Mouse (Mus musculus) lung, embryonic 14.5 days (tissue): ENCODE measurements around the gene Sipa1l3. TPM values are rescaled to one million over a fixed set of nuclear protein-coding genes. Genes with fewer than 3 reads are reported as not detected.

Experiments
- ATAC-seq: fragments of 200-750 bp; cut with Nextera tagmentation; 2 replicates; pipeline ENCODE4 v1.8.0; 2017; ENCODE audit warnings: mild to moderate bottlenecking, moderate TSS enrichment, moderate library complexity; ENCODE audit not compliant: insufficient read depth
- DNase-seq: peaks from one replicate; pipeline ENCODE4 v3.0.0-alpha.2; 2015
- H3K27ac ChIP-seq: fragments of 300-500 bp; sonication (generic); 2 replicates; pipeline ENCODE4 v1.5.1; 2014; ENCODE audit warnings: low read depth, mild to moderate bottlenecking, moderate library complexity
- H3K27me3 ChIP-seq: fragments of 300-500 bp; sonication (generic); 2 replicates; pipeline ENCODE4 v1.6.1; 2014; ENCODE audit warnings: low read length, control low read depth; ENCODE audit not compliant: insufficient read depth
- H3K36me3 ChIP-seq: fragments of 300-500 bp; sonication (generic); 2 replicates; pipeline ENCODE4 v1.6.1; 2014; ENCODE audit warnings: control low read depth; ENCODE audit not compliant: insufficient read depth
- H3K4me1 ChIP-seq: fragments of 300-500 bp; sonication (generic); 2 replicates; pipeline ENCODE4 v1.6.1; 2014; ENCODE audit warnings: antibody characterized with exemption, control low read depth; ENCODE audit not compliant: insufficient read depth
- H3K4me2 ChIP-seq: fragments of 300-500 bp; sonication (generic); 2 replicates; pipeline ENCODE4 v1.6.1; 2014; ENCODE audit warnings: mild to moderate bottlenecking
- H3K4me3 ChIP-seq: fragments of 300-500 bp; sonication (generic); 2 replicates; pipeline ENCODE4 v1.5.1; 2014; ENCODE audit warnings: low read depth, low read length
- H3K9ac ChIP-seq: fragments of 300-500 bp; sonication (generic); 2 replicates; pipeline ENCODE4 v1.6.1; 2014
- H3K9me3 ChIP-seq: fragments of 300-500 bp; sonication (generic); 2 replicates; pipeline ENCODE4 v1.6.1; 2016; ENCODE audit warnings: low read depth, low read length, control low read depth
- CTCF ChIP-seq: IDR thresholded peaks from 2 replicates; pipeline ENCODE4 v1.5.1; 2016; ENCODE audit warnings: antibody characterized with exemption, low read depth
- WGBS: fragments of 180-500 bp; shearing (Covaris S2); extraction: QIAGEN DNeasy Blood & Tissue Kit; methylation state at CpG from one replicate; pipeline ENCODE4 v1.1.7; 2014; 5-methylcytosine and 5-hydroxymethylcytosine counted together
- polyA plus RNA-seq: library from polyadenylated mRNA; unstranded; fragments of >200 nt; fragmentation: Nextera tagmentation; extraction: Ambion mirVana; gene quantifications from 2 replicates; pipeline ENCODE4 v1.2.1, GENCODE M21; 2014

Gene Sipa1l3
- polyA plus RNA-seq, 1 experiment from 2014 or later: 20.2 TPM

- WGBS: 61% methylated on average over 5 of the region's 5 CpGs
- H3K4me3 ChIP-seq: no peak overlapping the region
- H3K4me1 ChIP-seq: 0 out of 2 replicates have a peak, but pooled peaks cover 7% of the 10 kb centered on the region
- no peaks in the 10 kb centered on the region for H3K27me3 ChIP-seq
- no peak overlapping the region for H3K27ac ChIP-seq
- H3K4me2 ChIP-seq: no peak overlapping the region
- no peaks in the 10 kb centered on the region for H3K9me3 ChIP-seq
- no peak overlapping the region for H3K9ac ChIP-seq
- ATAC-seq (no peak), DNase-seq (no peak)
- H3K36me3 ChIP-seq: 0 out of 2 replicates have a peak, but pooled peaks cover 1% of the 10 kb centered on the region
- TF ChIP-seq CTCF: peak; percentile 40
Observed at GRCm38 (mm10) chr7:29521365-29521764, 2.9 kb upstream of the Sipa1l3 start.

- no peak for DNase-seq
- Histone ChIP-seq H3K27ac (no peak overlapping the region), H3K36me3 (0 out of 2 replicates have a peak, but pooled peaks cover 3% of the 10 kb centered on the region), H3K9ac (no peak overlapping the region), H3K4me1 (0 out of 2 replicates have a peak, but pooled peaks cover 7% of the 10 kb centered on the region), H3K27me3 (no peaks in the 10 kb centered on the region), H3K9me3 (no peaks in the 10 kb centered on the region), H3K4me2 (no peak overlapping the region), H3K4me3 (no peak overlapping the region)
- TF ChIP-seq CTCF: no peak
- WGBS: 43% methylated on average over 2 of the region's 2 CpGs
- ATAC-seq: no peak
Observed at GRCm38 (mm10) chr7:29520794-29521193, 2.4 kb upstream of the Sipa1l3 start.

GRCm38 (mm10) chr7:29519211-29519550, 740 bp upstream of the Sipa1l3 start:
- Histone ChIP-seq H3K4me1 (peaks cover 20% of the 10 kb centered on the region), H3K4me2 (peak overlapping the region; percentile 80)

GRCm38 (mm10) chr7:29518054-29518420, 404 bp downstream of the Sipa1l3 start:
- Histone ChIP-seq H3K4me2 (peak overlapping the region; percentile 80), H3K36me3 (0 out of 2 replicates have a peak, but pooled peaks cover 3% of the 10 kb centered on the region), H3K27me3 (no peaks in the 10 kb centered on the region), H3K9me3 (no peaks in the 10 kb centered on the region), H3K27ac (no peak overlapping the region), H3K9ac (peak overlapping the region; percentile 83), H3K4me3 (peak overlapping the region; percentile 87), H3K4me1 (peaks cover 27% of the 10 kb centered on the region)
- ATAC-seq (no peak; the same call in 1 of the 2 replicates), DNase-seq (peak; percentile 36)
- WGBS: 0% methylated on average over 28 of the region's 28 CpGs
- no peak; the same call in 1 of the 2 replicates for TF ChIP-seq CTCF

More at GRCm38 (mm10) chr7:29519211-29519550, 740 bp upstream of the Sipa1l3 start:
- under 1% methylated on average over 19 of the region's 19 CpGs for WGBS
- Histone ChIP-seq H3K4me3 (peak overlapping the region; percentile 87), H3K27ac (peak overlapping the region; percentile 90; the same call in 1 of the 2 replicates), H3K36me3 (0 out of 2 replicates have a peak, but pooled peaks cover 3% of the 10 kb centered on the region), H3K27me3 (no peaks in the 10 kb centered on the region), H3K9ac (peak overlapping the region; percentile 83), H3K9me3 (no peaks in the 10 kb centered on the region)
- ATAC-seq (peak; percentile 16; the same call in 1 of the 2 replicates), DNase-seq (no peak)
- TF ChIP-seq CTCF: no peak

GRCm38 (mm10) chr7:29517178-29517577, 1.3 kb downstream of the Sipa1l3 start:
- no peak for TF ChIP-seq CTCF

GRCm38 (mm10) chr7:29515652-29516051, 2.8 kb downstream of the Sipa1l3 start:
- Histone ChIP-seq H3K9ac (no peak overlapping the region), H3K36me3 (0 out of 2 replicates have a peak, but pooled peaks cover 3% of the 10 kb centered on the region), H3K4me2 (no peak overlapping the region), H3K27ac (no peak overlapping the region), H3K9me3 (no peaks in the 10 kb centered on the region), H3K4me1 (peaks cover 40% of the 10 kb centered on the region), H3K4me3 (no peak overlapping the region), H3K27me3 (no peaks in the 10 kb centered on the region)
- no peak for TF ChIP-seq CTCF
- 76% methylated on average over 3 of the region's 3 CpGs for WGBS
- ATAC-seq: no peak
- no peak for DNase-seq

More at GRCm38 (mm10) chr7:29517178-29517577, 1.3 kb downstream of the Sipa1l3 start:
- H3K4me2 ChIP-seq: peak overlapping the region; percentile 80
- H3K36me3 ChIP-seq: 0 out of 2 replicates have a peak, but pooled peaks cover 3% of the 10 kb centered on the region
- peak overlapping the region; percentile 87 for H3K4me3 ChIP-seq
- no peak overlapping the region for H3K27ac ChIP-seq
- no peaks in the 10 kb centered on the region for H3K27me3 ChIP-seq
- H3K9ac ChIP-seq: peak overlapping the region; percentile 83; the same call in 1 of the 2 replicates
- H3K4me1 ChIP-seq: peaks cover 32% of the 10 kb centered on the region
- no peak for ATAC-seq
- 47% methylated on average over 5 of the region's 5 CpGs for WGBS
- no peaks in the 10 kb centered on the region for H3K9me3 ChIP-seq
- DNase-seq: no peak

GRCm38 (mm10) chr7:29512729-29513128, 5.7 kb downstream of the Sipa1l3 start:
- ATAC-seq: no peak
- H3K27me3 ChIP-seq: no peaks in the 10 kb centered on the region
- H3K27ac ChIP-seq: peak overlapping the region; percentile 82
- H3K4me3 ChIP-seq: no peak overlapping the region
- 0 out of 2 replicates have a peak overlapping the region, but pooled peaks have one; percentile 30 for H3K4me2 ChIP-seq
- DNase-seq: peak; percentile 74
- 36% methylated on average over 4 of the region's 4 CpGs for WGBS
- H3K36me3 ChIP-seq: 0 out of 2 replicates have a peak, but pooled peaks cover 3% of the 10 kb centered on the region
- H3K9ac ChIP-seq: peak overlapping the region; percentile 24; the same call in 1 of the 2 replicates
- no peak for TF ChIP-seq CTCF
- peaks cover 42% of the 10 kb centered on the region for H3K4me1 ChIP-seq
- H3K9me3 ChIP-seq: no peaks in the 10 kb centered on the region
